Mouse (Mus musculus) telencephalon, adult 2 months (tissue): ENCODE results near the gene 1700123O20Rik.

Source experiments
- DNase-seq: peaks from one replicate; pipeline ENCODE4 v3.0.0-alpha.2; 2011; ENCODE audit warnings: low read depth, low spot score

1700123O20Rik gene

DNA sequence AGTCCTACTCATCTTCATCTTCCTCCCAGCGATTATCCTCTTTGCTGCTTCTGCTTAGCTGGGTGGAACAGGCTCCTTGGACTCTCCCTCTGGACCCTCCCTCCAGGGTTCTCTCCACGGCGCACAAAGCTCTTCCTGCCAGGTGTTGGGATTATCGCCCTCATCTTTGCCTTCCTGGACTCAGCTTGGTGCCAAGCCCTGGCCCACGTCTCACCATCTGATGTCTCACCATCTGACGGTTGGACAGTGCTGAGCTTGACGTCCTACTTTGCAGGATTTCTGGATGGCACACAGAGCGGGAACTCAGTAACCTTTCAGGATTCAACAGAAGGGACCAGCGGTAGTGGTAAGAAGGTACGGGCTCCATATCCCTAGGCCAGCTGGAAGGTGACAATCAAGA is 35.7 kb downstream of the 1700123O20Rik start:
- DNase-seq: no peak

GRCm38 (mm10) chr14:54724049-54724448 is 38.0 kb downstream of the 1700123O20Rik start:
- DNase-seq: no peak

DNA sequence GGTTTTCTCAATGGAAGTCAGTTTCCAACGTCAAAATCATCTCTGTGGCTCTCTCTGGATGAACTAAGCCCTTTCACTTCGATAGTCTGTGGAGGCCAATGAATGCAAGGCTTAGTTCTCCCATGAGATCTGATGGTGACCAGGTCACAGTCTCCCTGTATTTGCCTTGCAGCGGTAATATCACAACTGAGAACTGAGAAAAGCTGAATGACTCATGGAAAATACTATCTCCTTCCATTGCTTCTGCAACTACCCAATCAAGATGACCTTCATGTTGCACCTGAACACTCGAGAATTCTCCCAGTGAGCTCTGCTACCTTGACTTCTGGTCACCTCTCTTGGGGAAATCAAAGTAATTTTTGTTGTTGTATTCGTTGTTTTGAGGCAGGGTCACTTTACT is 41.5 kb downstream of the 1700123O20Rik start:
- no peak for DNase-seq

GRCm38 (mm10) chr14:54728823-54729653 is 43.0 kb downstream of the 1700123O20Rik start:
- DNase-seq: peak; percentile 79

GRCm38 (mm10) chr14:54730305-54730704 is 44.3 kb downstream of the 1700123O20Rik start:
- DNase-seq: no peak

- no peak for DNase-seq
These were observed 46.2 kb downstream of the 1700123O20Rik start for GRCm38 (mm10) chr14:54732206-54732605.

- DNase-seq: no peak
These were observed 48.0 kb downstream of the 1700123O20Rik start for GRCm38 (mm10) chr14:54734004-54734403.

GRCm38 (mm10) chr14:54735221-54735620 is 49.2 kb downstream of the 1700123O20Rik start:
- no peak for DNase-seq

DNA sequence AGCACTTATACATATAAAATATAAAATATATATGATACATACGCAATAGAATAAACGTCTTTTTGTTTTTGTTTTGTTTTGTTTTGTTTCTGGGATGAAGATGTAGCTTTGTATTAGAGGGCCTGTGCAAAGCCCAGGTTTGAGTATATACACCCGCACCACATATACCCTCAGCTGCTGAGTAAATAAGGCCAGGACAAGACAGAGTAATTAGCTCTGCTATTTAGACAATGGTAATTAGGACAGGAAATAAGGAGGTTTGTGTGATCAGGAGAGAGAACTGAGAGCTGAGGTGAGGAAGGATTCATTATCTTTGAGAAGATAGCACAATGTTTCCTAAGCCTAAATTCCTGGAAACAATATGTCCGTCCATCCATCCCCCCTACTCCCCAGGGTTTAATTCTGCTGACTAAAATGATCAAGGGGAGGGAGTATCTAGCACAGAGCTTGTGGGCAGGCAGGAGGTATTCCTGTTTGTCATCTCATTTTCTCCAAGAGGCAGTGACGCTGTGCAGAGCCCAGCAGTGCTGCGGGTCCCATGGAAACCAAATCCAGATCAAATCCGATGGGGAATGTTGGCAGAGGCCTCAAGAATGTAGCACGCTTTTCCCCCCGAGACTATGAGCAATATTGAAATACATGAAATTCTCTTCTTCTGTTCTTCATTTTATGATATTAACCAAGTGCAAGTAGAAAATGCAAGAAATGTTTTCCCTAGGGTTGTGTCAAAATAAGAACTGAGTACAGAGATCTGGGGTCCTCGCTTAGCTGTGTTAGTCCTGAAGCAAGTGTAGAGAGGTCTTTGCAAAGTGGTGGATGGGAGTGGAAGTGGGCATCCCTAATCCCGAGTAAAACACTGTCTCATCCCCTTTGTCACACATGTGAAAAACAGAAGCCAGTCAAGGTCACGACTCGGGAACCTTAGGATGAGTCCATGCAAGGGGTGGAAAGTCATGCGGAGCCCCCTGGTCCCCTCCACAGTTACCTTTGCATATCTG is 50.8 kb downstream of the 1700123O20Rik start:
- no peak for DNase-seq

GRCm38 (mm10) chr14:54737634-54738033 is 51.6 kb downstream of the 1700123O20Rik start:
- no peak for DNase-seq
